Mouse (Mus musculus) kidney, adult 2 months (tissue): Measurements from ENCODE around the gene Myo3b. TPM values are rescaled to one million over a fixed set of nuclear protein-coding genes. Genes with fewer than 3 reads are reported as not detected.
A peak's percentile ranks its signal among the peaks of the same experiment; 100 is the strongest.

Experiments used
- DNase-seq: peaks from one replicate; pipeline ENCODE4 v3.0.0; 2021
- H3K27ac ChIP-seq: fragments of 200-500 bp; 2 replicates; pipeline ENCODE4 v1.5.1; 2012; ENCODE audit warnings: low read depth, low read length, control low read depth, inconsistent platforms; ENCODE audit not compliant: insufficient read depth
- H3K27me3 ChIP-seq: fragments of 200-500 bp; replicated peaks from 2 replicates; pipeline ENCODE4 v1.6.1; 2012; ENCODE audit warnings: mild to moderate bottlenecking, moderate library complexity, low read length, inconsistent platforms; ENCODE audit not compliant: control insufficient read depth, insufficient read depth
- H3K36me3 ChIP-seq: fragments of 200-500 bp; 2 replicates; pipeline ENCODE4 v1.6.1; 2012; ENCODE audit warnings: mild to moderate bottlenecking, moderate library complexity, low read length, inconsistent platforms; ENCODE audit not compliant: control insufficient read depth, insufficient read depth
- H3K4me1 ChIP-seq: fragments of 200-500 bp; 2 replicates; pipeline ENCODE4 v1.6.1; 2011; ENCODE audit warnings: low read length; ENCODE audit not compliant: control insufficient read depth, insufficient read depth
- H3K4me3 ChIP-seq: fragments of 200-500 bp; 2 replicates; pipeline ENCODE4 v1.5.1; 2011; ENCODE audit warnings: mild to moderate bottlenecking, low read depth, low read length, control low read depth; ENCODE audit not compliant: insufficient read depth
- CTCF ChIP-seq: fragments of 200-500 bp; conservative IDR thresholded peaks from 2 replicates; pipeline ENCODE4 v1.5.1; 2011; ENCODE audit warnings: low read depth, mild to moderate bottlenecking, control low read depth, low read length, moderate library complexity, mixed read lengths; ENCODE audit not compliant: insufficient read depth, insufficient read length
- POLR2A ChIP-seq: fragments of 200-500 bp; IDR thresholded peaks from one replicate; pipeline ENCODE4 v1.6.1; 2011; ENCODE audit warnings: low read depth, low read length, control low read depth
- WGBS: fragments of 180-500 bp; shearing (Covaris S2); methylation state at CpG from one replicate; pipeline ENCODE4 v1.1.7; 2018; 5-methylcytosine and 5-hydroxymethylcytosine counted together
- polyA plus RNA-seq: library from polyadenylated mRNA; depleted of rRNA; stranded (reverse); fragments of >200 nt; gene quantifications from 2 replicates; pipeline ENCODE4 v1.2.3, GENCODE M21; 2012

Myo3b gene
- polyA plus RNA-seq, 1 experiment, result 1.7 TPM

DNA sequence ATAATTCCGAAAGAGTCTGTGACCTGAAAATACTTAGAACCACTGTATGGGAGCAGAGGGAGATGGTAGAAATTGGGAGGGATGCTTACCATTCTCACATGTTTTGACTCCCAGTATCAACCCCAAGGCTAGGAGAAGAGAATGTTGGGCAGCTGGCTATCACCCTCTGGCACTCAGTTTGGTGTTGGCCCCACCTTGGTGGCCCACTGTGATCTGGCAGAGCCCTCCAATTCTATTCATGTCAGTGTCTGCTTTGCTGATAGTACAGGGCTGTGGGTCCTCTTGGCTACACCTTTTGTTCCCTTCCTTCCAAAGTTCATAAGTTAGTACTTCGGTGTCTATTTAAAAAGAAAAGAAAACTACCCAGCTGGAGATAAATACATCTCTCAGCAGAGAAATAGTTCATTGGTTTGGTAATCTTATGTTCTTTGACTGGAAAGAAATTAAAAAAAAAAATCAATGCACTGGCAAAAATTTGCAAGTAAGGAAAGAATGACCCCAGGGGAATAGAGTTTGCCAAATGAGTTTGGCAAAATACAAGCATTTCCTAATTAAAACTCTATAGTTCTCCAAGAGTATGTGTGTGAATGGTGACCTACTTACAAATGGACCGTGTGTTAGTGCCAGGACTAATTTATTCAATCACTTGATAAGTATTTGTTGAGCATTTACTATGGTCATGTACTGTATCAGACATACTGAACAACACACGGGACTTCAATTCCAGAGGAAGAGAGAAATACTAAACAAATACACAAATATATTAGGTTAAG, 98.5 kb downstream of the Myo3b start:
- no peak overlapping the region for H3K27ac ChIP-seq
- no peaks in the 10 kb centered on the region for H3K27me3 ChIP-seq
- no peak overlapping the region for H3K4me3 ChIP-seq
- TF ChIP-seq CTCF, result no peak
- no peak for TF ChIP-seq POLR2A
- no peaks in the 10 kb centered on the region for H3K4me1 ChIP-seq
- peak; percentile 21 for DNase-seq
- H3K36me3 ChIP-seq, result no peaks in the 10 kb centered on the region
- WGBS, result 71% methylated on average over 4 of the region's 4 CpGs

- WGBS, result 95% methylated on average over 4 of the region's 4 CpGs
- Histone ChIP-seq H3K36me3 (no peaks in the 10 kb centered on the region), H3K27me3 (no peaks in the 10 kb centered on the region), H3K27ac (no peak overlapping the region), H3K4me1 (no peaks in the 10 kb centered on the region), H3K4me3 (no peak overlapping the region)
- DNase-seq, result no peak
- TF ChIP-seq POLR2A (no peak), CTCF (no peak)
Observed at GRCm38 (mm10) chr2:70143543-70144188, 104.7 kb downstream of the Myo3b start.

GRCm38 (mm10) chr2:70146993-70147581, 108.2 kb downstream of the Myo3b start:
- 68% methylated on average over 12 of the region's 12 CpGs for WGBS
- TF ChIP-seq CTCF (no peak), POLR2A (no peak)
- Histone ChIP-seq H3K27me3 (no peaks in the 10 kb centered on the region), H3K27ac (no peak overlapping the region), H3K36me3 (no peaks in the 10 kb centered on the region), H3K4me1 (no peaks in the 10 kb centered on the region), H3K4me3 (no peak overlapping the region)
- no peak for DNase-seq

DNA sequence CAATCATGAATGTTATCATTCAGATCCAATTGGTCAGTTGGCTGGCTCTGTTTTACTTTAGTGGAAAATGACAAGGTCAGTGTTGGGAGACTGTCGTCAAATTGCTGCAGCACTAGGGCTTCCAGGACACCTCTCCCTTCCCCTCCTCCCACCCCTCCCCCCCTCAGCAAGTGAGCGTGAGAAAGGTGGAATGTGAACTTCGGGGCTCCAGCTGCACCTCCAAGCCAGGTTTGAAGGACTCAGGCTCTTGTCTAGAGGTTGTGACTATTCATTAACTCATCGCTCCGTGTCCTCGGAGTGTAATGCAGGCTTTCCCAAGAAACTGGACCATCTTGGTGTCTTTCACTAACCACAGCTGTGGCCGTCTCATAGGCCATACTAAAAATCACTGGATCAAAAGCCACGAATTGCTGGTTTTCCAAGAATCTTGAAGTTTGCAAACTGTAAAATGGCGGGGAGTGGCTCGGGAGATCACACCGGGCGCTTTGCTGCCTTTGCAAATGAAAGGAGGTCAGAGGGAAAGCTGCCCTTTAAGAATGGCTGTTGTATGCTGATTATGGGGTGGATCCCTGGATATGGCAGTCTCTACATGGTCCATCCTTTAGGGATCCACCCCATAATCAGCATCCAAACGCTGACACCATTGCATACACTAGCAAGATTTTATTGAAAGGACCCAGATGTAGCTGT, 110.0 kb downstream of the Myo3b start:
- Histone ChIP-seq H3K27ac (no peak overlapping the region), H3K36me3 (no peaks in the 10 kb centered on the region), H3K4me1 (no peaks in the 10 kb centered on the region), H3K27me3 (no peaks in the 10 kb centered on the region), H3K4me3 (no peak overlapping the region)
- TF ChIP-seq POLR2A (no peak), CTCF (no peak)
- 59% methylated on average over 13 of the region's 13 CpGs for WGBS
- no peak for DNase-seq

DNA sequence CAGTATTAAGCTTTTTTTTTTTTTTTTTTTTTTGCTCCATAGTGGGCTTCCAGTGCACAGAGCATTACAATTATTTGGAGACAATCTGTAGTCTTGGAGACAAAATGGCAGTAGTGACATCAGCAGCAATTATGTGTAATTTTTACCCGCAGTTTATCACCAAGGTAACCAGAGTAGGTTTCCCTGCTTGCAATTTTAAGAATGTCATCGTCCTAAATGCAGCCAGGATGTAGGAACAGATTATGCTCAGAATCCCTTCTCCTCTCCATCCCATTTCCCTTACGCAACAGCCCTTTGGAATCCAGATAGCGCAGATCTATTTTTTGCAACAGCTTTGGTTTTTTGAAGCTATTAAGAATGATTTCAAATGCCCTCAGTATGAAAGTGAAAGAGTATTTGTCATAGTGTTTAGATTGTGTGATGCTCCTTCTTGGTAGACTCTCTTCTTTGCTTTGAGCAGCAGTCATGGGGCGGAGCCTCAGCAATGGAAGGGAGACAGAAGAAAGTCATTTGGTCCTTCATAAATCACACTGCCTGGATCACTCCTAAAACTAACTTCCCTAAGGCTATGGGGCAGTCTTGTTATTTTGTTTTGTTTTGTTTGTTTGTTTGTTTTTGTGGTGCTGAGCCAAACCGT, 111.6 kb downstream of the Myo3b start:
- no peaks in the 10 kb centered on the region for H3K27me3 ChIP-seq
- TF ChIP-seq CTCF (no peak), POLR2A (no peak)
- no peak overlapping the region for H3K27ac ChIP-seq
- WGBS, result 82% methylated on average over 6 of the region's 6 CpGs
- no peaks in the 10 kb centered on the region for H3K4me1 ChIP-seq
- H3K4me3 ChIP-seq, result no peak overlapping the region
- no peaks in the 10 kb centered on the region for H3K36me3 ChIP-seq
- DNase-seq, result no peak

DNA sequence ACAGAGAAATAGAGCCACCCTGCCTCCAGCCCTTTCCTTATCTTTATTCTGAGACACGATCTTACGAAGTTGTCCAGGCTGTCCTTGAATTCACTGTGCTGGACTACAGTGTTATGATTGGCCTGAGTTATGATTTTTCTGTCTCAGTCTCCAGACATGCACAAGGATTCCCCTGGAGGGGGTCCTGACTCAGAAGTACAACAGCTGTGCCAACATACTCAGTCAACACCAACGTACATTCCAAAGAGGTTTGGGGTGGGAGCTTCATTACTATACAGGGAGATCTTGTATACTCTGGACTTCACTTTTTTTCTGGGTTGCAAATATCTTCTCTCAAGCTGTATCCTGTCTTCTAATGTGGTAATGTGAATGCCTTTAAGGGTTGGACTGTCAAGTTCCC, 113.0 kb downstream of the Myo3b start:
- WGBS, result 81% methylated on average over 3 of the region's 3 CpGs
- Histone ChIP-seq H3K36me3 (no peaks in the 10 kb centered on the region), H3K4me3 (no peak overlapping the region), H3K4me1 (no peaks in the 10 kb centered on the region), H3K27ac (no peak overlapping the region), H3K27me3 (no peaks in the 10 kb centered on the region)
- no peak for DNase-seq
- no peak for TF ChIP-seq CTCF
- no peak for TF ChIP-seq POLR2A
